Mouse (Mus musculus) heart, embryonic 12.5 days (tissue): ENCODE results near the gene Ehd1. TPM values are rescaled to one million over a fixed set of nuclear protein-coding genes. Genes with fewer than 3 reads are reported as not detected.

Experiments
- ATAC-seq: fragments of 200-750 bp; cut with Nextera tagmentation; 2 replicates; pipeline ENCODE4 v1.8.0; 2017; ENCODE audit warnings: moderate TSS enrichment, moderate library complexity; ENCODE audit not compliant: insufficient number of reproducible peaks, low FRiP score
- H3K27ac ChIP-seq: fragments of 300-500 bp; sonication (generic); 2 replicates; pipeline ENCODE4 v1.5.1; 2016; ENCODE audit warnings: mild to moderate bottlenecking, moderate library complexity; ENCODE audit not compliant: poor library complexity, severe bottlenecking
- H3K27me3 ChIP-seq: fragments of 300-500 bp; sonication (generic); replicated peaks from 2 replicates; pipeline ENCODE4 v1.6.1; 2016; ENCODE audit warnings: mild to moderate bottlenecking, moderate library complexity
- H3K36me3 ChIP-seq: fragments of 300-500 bp; sonication (generic); 2 replicates; pipeline ENCODE4 v1.6.1; 2016; ENCODE audit warnings: mild to moderate bottlenecking, moderate library complexity
- H3K4me1 ChIP-seq: fragments of 300-500 bp; sonication (generic); replicated peaks from 2 replicates; pipeline ENCODE4 v1.6.1; 2016; ENCODE audit warnings: mild to moderate bottlenecking
- H3K4me2 ChIP-seq: fragments of 300-500 bp; sonication (generic); 2 replicates; pipeline ENCODE4 v1.6.1; 2016; ENCODE audit warnings: mild to moderate bottlenecking, moderate library complexity
- H3K4me3 ChIP-seq: fragments of 300-500 bp; sonication (generic); 2 replicates; pipeline ENCODE4 v1.5.1; 2016; ENCODE audit warnings: mild to moderate bottlenecking
- H3K9ac ChIP-seq: fragments of 300-500 bp; sonication (generic); 2 replicates; pipeline ENCODE4 v1.6.1; 2016; ENCODE audit warnings: mild to moderate bottlenecking, moderate library complexity
- H3K9me3 ChIP-seq: fragments of 300-500 bp; sonication (generic); replicated peaks from 2 replicates; pipeline ENCODE4 v1.6.1; 2016; ENCODE audit warnings: mild to moderate bottlenecking, moderate library complexity
- WGBS: fragments of 180-500 bp; shearing (Covaris S2); methylation state at CpG from one replicate; pipeline ENCODE4 v1.1.7; 2016; 5-methylcytosine and 5-hydroxymethylcytosine counted together
- polyA plus RNA-seq: library from polyadenylated mRNA; unstranded; fragments of >200 nt; fragmentation: Nextera tagmentation; extraction: Ambion mirVana; gene quantifications from 2 replicates; pipeline ENCODE4 v1.2.1, GENCODE M21; 2016

Gene Ehd1
- polyA plus RNA-seq, 1 experiment from 2014 or later: 88.7 TPM

- no peak for ATAC-seq
- H3K4me2 ChIP-seq: no peak overlapping the region
- no peak overlapping the region for H3K27ac ChIP-seq
- no peaks in the 10 kb centered on the region for H3K9me3 ChIP-seq
- peaks cover 29% of the 10 kb centered on the region for H3K4me1 ChIP-seq
- H3K36me3 ChIP-seq: peaks cover under 1% of the 10 kb centered on the region; the same call in 1 of the 2 replicates
- no peaks in the 10 kb centered on the region for H3K27me3 ChIP-seq
- no peak overlapping the region for H3K9ac ChIP-seq
- H3K4me3 ChIP-seq: no peak overlapping the region
Measured at GRCm38 (mm10) chr19:6238740-6239139, 37.8 kb upstream of the Ehd1 start.

GRCm38 (mm10) chr19:6240136-6240535 is 36.4 kb upstream of the Ehd1 start:
- no peak overlapping the region for H3K27ac ChIP-seq
- WGBS: 25% methylated on average over 1 of the region's 1 CpGs
- H3K9ac ChIP-seq: no peak overlapping the region
- ATAC-seq: no peak
- H3K27me3 ChIP-seq: no peaks in the 10 kb centered on the region
- peaks cover 15% of the 10 kb centered on the region for H3K4me1 ChIP-seq
- H3K4me3 ChIP-seq: no peak overlapping the region
- no peaks in the 10 kb centered on the region for H3K9me3 ChIP-seq
- H3K36me3 ChIP-seq: peaks cover 13% of the 10 kb centered on the region
- H3K4me2 ChIP-seq: no peak overlapping the region

GRCm38 (mm10) chr19:6240725-6241124 is 35.8 kb upstream of the Ehd1 start:
- Histone ChIP-seq H3K27me3 (no peaks in the 10 kb centered on the region), H3K4me2 (peak overlapping the region; percentile 95; the same call in 1 of the 2 replicates), H3K36me3 (peaks cover 19% of the 10 kb centered on the region), H3K9me3 (no peaks in the 10 kb centered on the region), H3K27ac (no peak overlapping the region), H3K4me1 (peaks cover 14% of the 10 kb centered on the region), H3K9ac (no peak overlapping the region), H3K4me3 (0 out of 2 replicates have a peak overlapping the region, but pooled peaks have one; percentile 92)
- no peak for ATAC-seq
- 27% methylated on average over 5 of the region's 5 CpGs for WGBS

GRCm38 (mm10) chr19:6241274-6242107 is 35.0 kb upstream of the Ehd1 start, which contains the start of gene Atg2a:
Gene Atg2a, plus strand, starts transcription at chr19:6241668.
- H3K9ac ChIP-seq: peak within 1 kb of the TSS; percentile 95
- H3K4me3 ChIP-seq: peak within 1 kb of the TSS; percentile 92
- H3K36me3 ChIP-seq: peaks cover 26% of the 10 kb centered on the region
- peak within 1 kb of the TSS; percentile 72 for H3K27ac ChIP-seq
- peak; percentile 91 for ATAC-seq
- peaks cover 12% of the 10 kb centered on the region for H3K4me1 ChIP-seq
- under 1% methylated on average over 55 of the region's 55 CpGs for WGBS
- no peaks in the 10 kb centered on the region for H3K9me3 ChIP-seq
- peak within 1 kb of the TSS; percentile 95 for H3K4me2 ChIP-seq
- no peaks in the 10 kb centered on the region for H3K27me3 ChIP-seq

GRCm38 (mm10) chr19:6242281-6242680 is 34.2 kb upstream of the Ehd1 start:
- Histone ChIP-seq H3K4me2 (peak overlapping the region; percentile 95), H3K27ac (peak overlapping the region; percentile 72; the same call in 1 of the 2 replicates), H3K4me1 (peaks cover 11% of the 10 kb centered on the region), H3K36me3 (peaks cover 34% of the 10 kb centered on the region), H3K27me3 (no peaks in the 10 kb centered on the region), H3K4me3 (peak overlapping the region; percentile 92), H3K9ac (peak overlapping the region; percentile 95), H3K9me3 (no peaks in the 10 kb centered on the region)
- WGBS: 0% methylated on average over 4 of the region's 4 CpGs
- peak; percentile 5; the same call in 1 of the 2 replicates for ATAC-seq

- ATAC-seq: no peak
- 79% methylated on average over 5 of the region's 5 CpGs for WGBS
- no peak overlapping the region for H3K4me3 ChIP-seq
Measured at GRCm38 (mm10) chr19:6243226-6243625, 33.3 kb upstream of the Ehd1 start.

GRCm38 (mm10) chr19:6245806-6246205 is 30.7 kb upstream of the Ehd1 start:
- no peak overlapping the region for H3K4me2 ChIP-seq
- H3K36me3 ChIP-seq: peaks cover 63% of the 10 kb centered on the region
- no peak overlapping the region for H3K27ac ChIP-seq
- H3K9me3 ChIP-seq: no peaks in the 10 kb centered on the region
- no peak for ATAC-seq
- H3K4me1 ChIP-seq: peaks cover 9% of the 10 kb centered on the region
- H3K27me3 ChIP-seq: no peaks in the 10 kb centered on the region
- H3K4me3 ChIP-seq: no peak overlapping the region
- H3K9ac ChIP-seq: no peak overlapping the region
- WGBS: 55% methylated on average over 1 of the region's 1 CpGs

More at GRCm38 (mm10) chr19:6243226-6243625, 33.3 kb upstream of the Ehd1 start:
- H3K9me3 ChIP-seq: no peaks in the 10 kb centered on the region
- H3K27ac ChIP-seq: no peak overlapping the region
- H3K36me3 ChIP-seq: peaks cover 44% of the 10 kb centered on the region
- H3K9ac ChIP-seq: no peak overlapping the region
- H3K27me3 ChIP-seq: no peaks in the 10 kb centered on the region
- H3K4me2 ChIP-seq: no peak overlapping the region
- H3K4me1 ChIP-seq: peaks cover 11% of the 10 kb centered on the region

- no peak for ATAC-seq
- 87% methylated on average over 29 of the region's 29 CpGs for WGBS
- H3K4me1 ChIP-seq: peaks cover 1% of the 10 kb centered on the region
- no peak overlapping the region for H3K4me3 ChIP-seq
- no peaks in the 10 kb centered on the region for H3K9me3 ChIP-seq
- H3K4me2 ChIP-seq: no peak overlapping the region
- H3K27ac ChIP-seq: no peak overlapping the region
- H3K9ac ChIP-seq: no peak overlapping the region
- no peaks in the 10 kb centered on the region for H3K27me3 ChIP-seq
- H3K36me3 ChIP-seq: peaks cover 82% of the 10 kb centered on the region
Measured at GRCm38 (mm10) chr19:6247526-6248300, 28.8 kb upstream of the Ehd1 start.

GRCm38 (mm10) chr19:6253021-6253420 is 23.5 kb upstream of the Ehd1 start:
- H3K9me3 ChIP-seq: no peaks in the 10 kb centered on the region
- H3K9ac ChIP-seq: no peak overlapping the region
- H3K36me3 ChIP-seq: peaks cover 93% of the 10 kb centered on the region
- no peaks in the 10 kb centered on the region for H3K4me1 ChIP-seq
- H3K4me3 ChIP-seq: no peak overlapping the region
- ATAC-seq: no peak
- H3K27me3 ChIP-seq: no peaks in the 10 kb centered on the region
- no peak overlapping the region for H3K4me2 ChIP-seq
- H3K27ac ChIP-seq: no peak overlapping the region
- 90% methylated on average over 4 of the region's 4 CpGs for WGBS

GRCm38 (mm10) chr19:6260428-6260827 is 16.1 kb upstream of the Ehd1 start:
- Histone ChIP-seq H3K4me3 (no peak overlapping the region), H3K9ac (no peak overlapping the region), H3K27me3 (no peaks in the 10 kb centered on the region), H3K4me1 (no peaks in the 10 kb centered on the region), H3K27ac (no peak overlapping the region), H3K4me2 (no peak overlapping the region), H3K9me3 (peaks cover 4% of the 10 kb centered on the region; the same call in 1 of the 2 replicates), H3K36me3 (peaks cover 69% of the 10 kb centered on the region)
- no peak for ATAC-seq
- WGBS: 79% methylated on average over 2 of the region's 2 CpGs

- Histone ChIP-seq H3K4me2 (no peak overlapping the region), H3K9me3 (peaks cover 4% of the 10 kb centered on the region; the same call in 1 of the 2 replicates), H3K4me1 (no peaks in the 10 kb centered on the region), H3K36me3 (peaks cover 64% of the 10 kb centered on the region), H3K27ac (no peak overlapping the region), H3K27me3 (no peaks in the 10 kb centered on the region), H3K9ac (no peak overlapping the region), H3K4me3 (no peak overlapping the region)
- no peak for ATAC-seq
- 78% methylated on average over 4 of the region's 4 CpGs for WGBS
Measured at GRCm38 (mm10) chr19:6260946-6261345, 15.6 kb upstream of the Ehd1 start.
